8 mouse cellular contexts compared by ENCODE assay signal in the genomic region with DNA sequence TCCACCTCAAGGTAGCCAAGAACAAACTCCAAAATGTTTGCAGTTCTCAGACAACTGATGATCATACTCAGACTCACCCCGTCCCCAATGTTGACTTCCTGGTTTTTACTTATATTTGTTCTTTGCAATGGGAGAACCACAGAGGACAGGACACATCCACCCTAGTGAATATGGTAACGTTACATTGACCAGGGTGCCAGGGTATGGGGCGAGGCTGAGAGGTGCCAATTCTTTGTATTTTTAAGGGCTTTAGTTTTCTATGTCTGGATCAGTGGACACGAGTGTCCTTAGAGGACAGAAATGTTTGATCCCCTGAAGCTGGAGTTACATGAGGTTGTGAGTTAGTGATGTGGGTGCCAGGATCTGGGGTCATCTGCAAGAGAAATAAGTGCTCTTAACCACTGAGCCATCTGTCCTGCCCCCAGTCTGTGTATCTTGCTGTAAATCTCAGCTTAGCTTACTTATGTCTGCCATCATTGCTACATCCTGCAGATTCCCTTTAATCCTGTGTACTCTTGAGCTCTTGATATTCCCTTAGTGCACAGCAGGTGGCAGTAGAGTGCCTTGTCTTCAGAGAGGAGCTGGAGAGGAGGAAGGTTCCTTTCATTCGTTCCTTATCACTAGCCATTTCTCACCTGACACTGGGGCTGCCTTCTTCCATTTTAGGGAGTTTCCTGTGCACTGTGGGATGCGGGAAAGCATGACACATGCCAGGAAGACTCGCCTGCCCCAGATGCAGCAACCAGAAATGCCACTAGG. TPM values are rescaled to one million over a fixed set of nuclear protein-coding genes. Genes with fewer than 3 reads are reported as not detected.
DNase-seq lines count a peak whose midpoint lies in the region; ATAC-seq lines count a peak whose summit lies in the region.

No protein-coding gene starts in this region.

- H3K4me1 ChIP-seq in hindbrain, embryonic 13.5 days (replicated peaks), result peaks cover 3% of the 10 kb centered on the region; the same call in 1 of the 2 replicates

- H3K36me3 ChIP-seq in hindbrain, embryonic 13.5 days, result peaks cover 12% of the 10 kb centered on the region

- no peak overlapping the region for H3K4me2 ChIP-seq in hindbrain, embryonic 13.5 days

- ATAC-seq in hindbrain, embryonic 13.5 days (ENCODE audit: low FRiP score), result peak; percentile 72

- DNase-seq in MEL-GATA-1-ER (ENCODE audit: extremely low read depth, low read depth), result peak; percentile 62
- DNase-seq in cerebellum, adult 8-10 months, result peak; percentile 81
- DNase-seq in frontal cortex, adult 2 months (ENCODE audit: extremely low spot score in 1 of 2, low spot score in 1 of 2), result peak; percentile 77 to 94
- peak; percentile 79 to 91 for DNase-seq in layer of hippocampus, postnatal 14 days (ENCODE audit: low spot score in 2 of 2)
- DNase-seq in lung, postnatal 10 days, result peak; percentile 86
- peak; percentile 96 for DNase-seq in retina, adult 2 months (ENCODE audit: low read depth, low spot score)
- DNase-seq in thymus, postnatal 25 days, result peak; percentile 82

- 36% methylated on average over 7 of the region's 7 CpGs for WGBS in hindbrain, embryonic 13.5 days

- no peaks in the 10 kb centered on the region for H3K27me3 ChIP-seq in hindbrain, embryonic 13.5 days

- no peaks in the 10 kb centered on the region; the same call in 1 of the 2 replicates for H3K9me3 ChIP-seq in hindbrain, embryonic 13.5 days

- H3K4me3 ChIP-seq in hindbrain, embryonic 13.5 days, result no peak overlapping the region

- H3K9ac ChIP-seq in hindbrain, embryonic 13.5 days, result no peak overlapping the region

- 0 out of 2 replicates have a peak overlapping the region, but pooled peaks have one; percentile 36 for H3K27ac ChIP-seq in hindbrain, embryonic 13.5 days

RNA-seq across cellular contexts. Expression of a gene that starts 28.9 kb away (rescaled TPM):
- 33.4 and 33.9 TPM in 2 replicates for polyA plus RNA-seq in frontal cortex, adult 2 months (2012; rRNA removed)
- 22.1 and 23.8 TPM in 2 replicates for polyA plus RNA-seq in hindbrain, embryonic 13.5 days (2015; fragmentation: Nextera tagmentation; extraction: Ambion mirVana)
- total RNA-seq in layer of hippocampus, postnatal 14 days (2021), result 10 to 100 TPM; 25.7 to 26.8 TPM

RNA-seq across cellular contexts. Expression of a gene that starts 45.2 kb away (rescaled TPM):
- polyA plus RNA-seq in frontal cortex, adult 2 months (2012; rRNA removed), result 49.2 and 50.3 TPM in 2 replicates
- 89.1 and 94.9 TPM in 2 replicates for polyA plus RNA-seq in hindbrain, embryonic 13.5 days (2015; fragmentation: Nextera tagmentation; extraction: Ambion mirVana)
- 10 to 100 TPM; 51.1 to 54.6 TPM for total RNA-seq in layer of hippocampus, postnatal 14 days (2021)
